Mouse (Mus musculus) T-cell, adult 2 months (primary cell): ENCODE data around the gene Try4.
"Not testable (repeated sequence)": the region's sequence is repeated elsewhere in the genome, so short reads cannot be mapped to it uniquely, and the experiment has no call there.

Experiments
- DNase-seq: peaks from one replicate; pipeline ENCODE4 v3.0.0; 2022; ENCODE audit warnings: low spot score

Try4 gene

GRCm38 (mm10) chr6:41301969-41302368 lies at the start of gene Try4:
Gene Try4, plus strand, starts transcription at chr6:41302269.
- no peak for DNase-seq

DNA sequence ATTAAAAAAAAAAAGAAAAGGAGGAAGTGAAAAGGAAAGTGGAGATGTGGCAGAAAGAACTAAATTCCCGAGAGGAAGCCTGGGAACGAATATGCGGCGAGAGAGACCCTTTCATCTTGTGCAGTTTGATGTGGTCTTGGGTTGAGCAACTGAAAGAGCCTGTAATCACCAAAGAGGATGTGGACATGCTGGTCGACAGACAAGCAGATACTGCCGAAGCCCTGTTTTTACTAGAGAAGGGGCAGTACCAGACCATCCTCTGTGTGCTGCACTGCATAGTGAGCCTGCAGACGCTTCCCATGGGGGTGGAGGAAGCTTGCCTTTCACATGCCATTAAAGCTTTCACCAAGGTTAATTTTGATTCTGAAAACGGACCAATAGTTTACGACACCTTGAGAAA lies 48.8 kb upstream of the Try4 start:
- DNase-seq = not testable (repeated sequence)

- DNase-seq = no peak
Measured at GRCm38 (mm10) chr6:41256424-41256823, 45.6 kb upstream of the Try4 start.

DNA sequence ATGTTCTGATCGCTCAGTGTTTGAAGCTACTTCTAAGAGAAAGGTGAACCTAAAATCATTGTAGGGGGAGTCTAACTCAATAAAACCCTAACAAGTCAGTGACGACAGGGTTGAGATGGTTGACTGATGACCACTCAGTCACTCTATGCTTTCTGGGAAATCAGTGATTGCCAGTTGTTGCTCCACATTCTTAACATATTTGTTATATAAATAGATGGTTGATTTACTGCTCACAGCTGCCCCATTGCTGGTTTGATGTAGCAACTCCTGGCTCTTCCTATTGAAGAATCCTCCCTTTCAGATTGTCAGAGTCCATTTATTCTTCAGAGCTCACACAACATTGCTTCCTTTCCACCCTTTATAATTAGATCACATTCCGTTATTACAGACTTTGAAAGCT lies 44.6 kb upstream of the Try4 start:
- DNase-seq = no peak

GRCm38 (mm10) chr6:41262796-41263195 lies 39.3 kb upstream of the Try4 start:
- no peak for DNase-seq

GRCm38 (mm10) chr6:41266140-41266539 lies 35.9 kb upstream of the Try4 start:
- DNase-seq = no peak

DNA sequence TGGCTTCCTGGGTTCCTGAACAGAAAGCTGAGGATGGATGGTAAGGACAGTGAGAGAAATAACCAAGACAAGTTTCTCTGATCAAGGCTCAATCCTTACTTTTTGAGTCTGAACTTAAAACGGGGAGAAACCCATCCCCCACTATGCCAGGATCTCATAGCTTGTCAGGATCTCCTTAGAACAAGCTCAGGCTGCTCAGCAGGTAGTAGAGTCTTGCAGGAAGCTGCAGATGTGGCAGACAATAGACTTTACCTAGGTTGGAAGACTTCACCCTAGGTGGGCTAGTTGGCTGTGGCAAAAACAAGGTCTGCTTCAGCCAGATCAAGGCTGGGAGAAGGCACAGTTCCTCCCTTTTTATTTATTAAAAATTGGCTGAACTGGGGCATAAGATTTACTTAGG lies 3.8 kb upstream of the Try4 start:
- DNase-seq = no peak

- not testable (repeated sequence) for DNase-seq
Measured at GRCm38 (mm10) chr6:41316741-41317140, 14.7 kb downstream of the Try4 start, which contains the start of gene Try5. Gene Try5, minus strand, starts transcription at chr6:41316841.

- DNase-seq = no peak
Measured at GRCm38 (mm10) chr6:41353932-41354331, 51.9 kb downstream of the Try4 start, which contains the start of gene Try10. Gene Try10, plus strand, starts transcription at chr6:41354105.
